27 mouse cellular contexts compared by ENCODE assay signal in the genomic region with DNA sequence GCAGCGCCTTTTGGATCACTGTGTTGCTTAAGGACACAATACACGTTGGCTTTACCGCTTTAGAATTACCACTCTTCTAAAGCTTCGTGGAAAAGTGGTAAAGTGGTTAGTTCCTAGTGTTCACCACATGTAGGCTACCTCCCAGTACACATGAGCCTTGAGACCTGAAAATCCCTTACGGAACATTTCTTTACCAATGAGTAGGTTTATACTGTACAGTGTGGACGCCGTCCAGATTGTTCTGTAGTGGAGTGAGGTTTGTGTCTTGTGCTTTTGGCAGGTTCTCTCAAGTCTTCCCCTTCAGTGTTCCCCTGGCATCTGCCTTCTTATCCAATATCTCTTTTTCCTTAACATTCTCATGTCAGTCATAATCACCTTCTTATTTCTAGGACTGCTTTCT.
"Had no signal": no experiment of that assay in that cellular context is flagged by ENCODE, and none has a peak within 500 bp of the region (broad histone marks: within the 10 kb centered on the region; RNA-seq: fewer than 3 reads in every experiment).

No protein-coding gene starts in this region.

- H3K4me3 ChIP-seq: embryonic facial prominence, embryonic 12.5 days; embryonic facial prominence, embryonic 13.5 days; embryonic facial prominence, embryonic 15.5 days; erythroblast, embryonic 14.5 days; forebrain, embryonic 10.5 days; forebrain, embryonic 12.5 days; forebrain, embryonic 13.5 days; forebrain, embryonic 15.5 days; gastrocnemius, adult 2 months; heart, adult 2 months had no signal

- H3K4me1 ChIP-seq: forebrain, embryonic 12.5 days; forebrain, embryonic 13.5 days had no signal

- H3K9me3 ChIP-seq: embryonic facial prominence, embryonic 12.5 days; embryonic facial prominence, embryonic 13.5 days; embryonic facial prominence, embryonic 15.5 days; forebrain, embryonic 10.5 days; forebrain, embryonic 12.5 days; forebrain, embryonic 13.5 days; forebrain, embryonic 15.5 days had no signal

- H3K4me2 ChIP-seq: embryonic facial prominence, embryonic 12.5 days; embryonic facial prominence, embryonic 13.5 days; embryonic facial prominence, embryonic 15.5 days; forebrain, embryonic 12.5 days; forebrain, embryonic 13.5 days; forebrain, embryonic 15.5 days had no signal

- DNase-seq: cerebellum, adult 2 months; cerebellum, adult 8-10 months; cerebellum, adult 9-10 months; cerebellum, adult 9-11 months; cerebellum, postnatal 10 days; cerebellum, postnatal 14 days; cerebellum, postnatal 25 days; cerebellum, postnatal 36 days; embryo, embryonic 11 days; forebrain, postnatal 0 days; gastrocnemius, adult 2 months; gastrocnemius, postnatal 10 days; gastrocnemius, postnatal 14 days; gastrocnemius, postnatal 25 days; gastrocnemius, postnatal 36 days; heart, adult 18-20 months; heart, adult 2 months had no signal

- H3K27me3 ChIP-seq: embryonic facial prominence, embryonic 12.5 days; embryonic facial prominence, embryonic 13.5 days; embryonic facial prominence, embryonic 15.5 days; forebrain, embryonic 12.5 days; forebrain, embryonic 13.5 days; forebrain, embryonic 15.5 days had no signal

- H3K27ac ChIP-seq: embryonic facial prominence, embryonic 12.5 days; embryonic facial prominence, embryonic 13.5 days; embryonic facial prominence, embryonic 15.5 days; forebrain, embryonic 10.5 days; forebrain, embryonic 12.5 days; forebrain, embryonic 13.5 days; forebrain, embryonic 15.5 days; gastrocnemius, adult 2 months; heart, adult 2 months had no signal

- H3K36me3 ChIP-seq: embryonic facial prominence, embryonic 12.5 days; embryonic facial prominence, embryonic 13.5 days; embryonic facial prominence, embryonic 15.5 days; forebrain, embryonic 10.5 days; forebrain, embryonic 12.5 days; forebrain, embryonic 15.5 days had no signal

- ATAC-seq: forebrain, embryonic 13.5 days; forebrain, embryonic 14.5 days; forebrain, embryonic 15.5 days; forebrain, embryonic 16.5 days; forebrain, postnatal 0 days had no signal

- H3K9ac ChIP-seq: embryonic facial prominence, embryonic 12.5 days; embryonic facial prominence, embryonic 13.5 days; embryonic facial prominence, embryonic 15.5 days; forebrain, embryonic 12.5 days; forebrain, embryonic 13.5 days; forebrain, embryonic 15.5 days; forebrain, postnatal 0 days had no signal
